Mouse (Mus musculus) gastrocnemius, adult 8-10 months (tissue): ENCODE measurements around the gene Tmem262. TPM values are rescaled to one million over a fixed set of nuclear protein-coding genes. Genes with fewer than 3 reads are reported as not detected.
A peak's percentile ranks its signal among the peaks of the same experiment; 100 is the strongest.
"Not testable (repeated sequence)": the region's sequence is repeated elsewhere in the genome, so short reads cannot be mapped to it uniquely, and the experiment has no call there.

Source experiments
- DNase-seq, 2 experiments: peaks; one replicate each; pipeline ENCODE4 v3.0.0; 2022; ENCODE audit warnings: low spot score in 2 of 2
- total RNA-seq, 4 experiments: library from RNA; stranded (reverse); gene quantifications; 2 replicates each; pipeline ENCODE4 v1.2.4; 2022

The Tmem262 gene
- not detected for total RNA-seq

GRCm38 (mm10) chr19:6079983-6080480 lies at the start of gene Tmem262:
Gene Tmem262, plus strand, starts transcription at chr19:6080033.
- DNase-seq = no peak

DNA sequence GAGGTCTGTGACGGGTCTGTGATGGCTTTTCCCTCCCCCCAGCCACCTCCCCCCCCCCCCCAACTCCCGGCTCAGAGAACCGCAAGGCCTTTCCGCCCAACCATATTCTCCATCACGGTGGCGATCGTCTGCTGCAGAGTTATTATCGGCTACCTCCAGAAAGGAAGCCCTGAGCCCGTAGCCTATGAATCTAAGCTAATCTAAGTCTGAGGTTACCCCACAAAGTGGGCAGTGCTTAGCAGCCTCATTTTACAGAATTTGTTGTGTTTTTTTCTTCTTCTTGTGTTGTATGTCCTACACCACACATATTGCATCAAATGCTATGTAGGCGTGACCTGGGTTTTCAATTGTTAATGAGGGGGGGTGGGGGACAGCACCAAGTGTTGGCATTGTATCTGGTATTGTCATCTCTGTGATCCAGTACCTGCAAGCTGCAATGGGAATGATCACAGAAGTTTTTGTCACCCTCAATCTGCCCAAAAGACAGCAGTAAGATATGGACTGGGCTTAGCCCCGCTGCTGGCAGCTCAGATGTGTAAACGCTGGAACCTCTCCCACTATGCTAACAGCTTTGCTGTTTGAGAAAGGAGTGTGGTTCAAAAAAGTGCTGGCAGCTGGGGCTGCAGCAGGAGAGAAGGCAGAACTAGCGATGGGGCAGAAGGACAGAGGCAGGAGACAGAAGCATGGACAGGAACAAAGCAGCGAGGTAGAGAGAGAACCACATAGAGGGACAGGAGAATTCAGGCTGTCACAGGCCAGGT lies 49.1 kb upstream of the Tmem262 start:
- DNase-seq = no peak

GRCm38 (mm10) chr19:6035966-6036585 lies 43.8 kb upstream of the Tmem262 start:
- DNase-seq = no peak

GRCm38 (mm10) chr19:6037695-6038094 lies 42.1 kb upstream of the Tmem262 start:
- DNase-seq = no peak

DNA sequence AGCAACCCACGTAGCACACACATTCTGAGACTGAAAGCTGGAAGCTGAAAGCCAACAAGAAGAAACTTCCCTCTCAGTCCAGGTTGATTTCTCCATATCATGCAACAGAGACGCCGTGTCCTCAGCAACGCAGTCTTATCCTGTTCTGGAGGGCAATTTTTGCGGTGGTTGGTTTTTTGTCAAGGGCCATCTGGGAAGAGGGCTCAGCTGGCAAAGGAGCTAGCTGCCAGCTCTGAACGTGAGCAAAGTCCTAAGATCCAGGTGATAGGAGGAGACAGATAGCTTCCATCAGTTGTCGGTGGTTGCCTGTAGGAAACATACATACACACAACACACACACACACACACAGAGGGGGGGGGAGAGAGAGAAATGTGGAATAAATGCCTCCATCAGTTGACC lies 41.5 kb upstream of the Tmem262 start:
- DNase-seq = no peak

- DNase-seq = no peak
Measured at GRCm38 (mm10) chr19:6040002-6040401, 39.8 kb upstream of the Tmem262 start.

- no peak for DNase-seq
Measured at GRCm38 (mm10) chr19:6042293-6042692, 37.5 kb upstream of the Tmem262 start.

DNA sequence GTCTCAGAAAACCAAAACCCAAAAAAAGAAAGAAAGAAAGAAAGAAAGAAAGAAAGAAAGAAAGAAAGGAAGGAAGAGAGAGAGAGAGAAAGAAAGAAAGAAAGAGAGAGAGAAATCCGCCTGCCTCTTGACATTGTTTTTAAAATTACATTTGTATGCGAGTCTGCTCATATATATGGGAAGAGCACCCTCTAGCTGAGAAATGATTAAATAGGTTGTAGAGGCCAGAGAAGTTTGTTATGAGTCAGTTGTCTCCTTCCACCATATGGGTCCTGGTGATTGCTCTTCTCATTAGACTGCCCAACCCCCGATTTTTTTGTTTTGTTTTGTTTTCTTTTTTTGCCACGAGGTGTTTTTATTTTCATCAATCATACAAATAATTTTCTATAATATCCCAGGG lies 35.7 kb upstream of the Tmem262 start:
- not testable (repeated sequence) for DNase-seq

DNA sequence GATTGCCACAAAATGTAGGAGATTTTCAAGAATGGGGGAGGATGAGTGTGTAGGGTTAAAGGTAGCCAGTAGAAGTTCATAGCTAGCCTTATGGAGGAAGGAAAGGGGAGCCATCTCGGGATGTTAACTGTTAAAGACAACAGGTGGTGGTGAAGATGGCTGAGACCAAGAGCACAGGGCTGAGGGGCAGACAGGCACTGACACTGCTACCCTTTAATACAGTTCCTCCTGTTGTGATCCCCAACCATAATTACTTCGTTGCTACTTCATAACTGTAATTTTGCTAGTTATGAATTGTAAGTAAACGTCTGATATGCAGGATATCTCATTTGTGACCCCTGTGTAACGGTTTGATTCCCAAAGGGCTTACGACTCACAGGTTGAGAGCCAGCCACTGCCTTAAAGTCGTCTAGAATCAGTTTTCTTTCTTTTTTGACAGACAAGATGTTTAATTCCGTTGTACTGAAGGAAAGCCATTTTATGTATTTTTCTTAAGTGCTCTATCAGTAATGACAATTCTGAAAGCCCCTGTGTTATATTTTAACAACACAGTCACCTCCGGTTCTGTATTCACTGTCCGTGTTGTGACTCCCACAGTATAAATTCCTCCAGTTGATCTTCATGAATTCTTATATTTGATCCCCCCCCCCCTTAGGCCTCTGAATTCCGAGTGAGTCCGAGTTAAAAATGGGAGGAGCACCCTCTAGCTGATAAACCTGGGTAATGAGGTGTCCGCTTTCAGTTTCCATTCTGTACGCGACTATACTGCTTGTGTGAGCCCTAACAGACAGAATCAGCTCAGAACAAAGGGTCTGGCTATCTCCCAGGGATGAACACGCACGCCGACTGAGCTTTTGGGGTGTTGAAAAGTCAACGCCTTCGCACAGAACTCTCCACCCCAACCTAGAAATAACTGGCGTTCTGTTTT lies 34.2 kb upstream of the Tmem262 start:
- DNase-seq = no peak

DNA sequence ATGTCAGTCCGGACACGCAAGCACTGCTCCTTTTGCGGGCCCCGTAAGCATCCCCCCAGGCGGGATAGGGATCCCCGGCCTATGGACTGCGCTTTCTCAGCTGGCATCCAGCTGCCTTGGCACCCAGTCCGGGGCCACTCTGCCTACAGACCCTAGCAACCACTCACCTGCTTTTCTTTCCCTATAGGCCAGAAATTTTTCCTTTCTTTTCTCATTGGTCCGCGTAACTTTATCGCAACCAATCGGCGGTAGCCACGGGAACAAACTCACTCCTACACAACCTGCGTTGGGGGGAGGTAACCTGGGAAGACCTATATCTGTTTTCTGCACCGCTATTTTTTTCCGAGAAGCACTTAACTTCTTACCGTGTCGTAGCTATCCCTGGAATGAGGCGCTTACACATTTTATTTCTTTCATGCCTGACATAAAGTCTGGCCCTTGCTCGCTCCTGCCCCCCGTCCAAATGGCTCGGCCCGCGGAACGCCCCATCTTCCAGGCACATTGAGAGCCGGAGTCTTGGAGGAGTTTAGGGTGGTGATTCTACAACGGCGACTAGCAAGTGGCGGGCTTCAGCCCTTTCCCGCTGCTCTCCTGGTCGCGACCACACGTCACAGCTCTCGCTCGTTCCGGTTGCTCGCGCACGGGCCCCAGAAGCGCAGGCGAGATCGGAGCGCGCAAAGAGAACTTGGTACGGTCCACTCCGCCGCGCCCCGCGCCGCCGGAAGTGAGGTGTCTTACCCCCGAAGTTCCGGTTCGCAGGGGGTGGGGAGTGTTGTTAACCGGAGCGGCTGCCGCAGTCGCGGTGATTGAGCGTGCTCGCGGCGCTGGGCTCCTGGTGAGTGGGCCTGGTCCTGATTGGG lies 33.3 kb upstream of the Tmem262 start, which contains the start of gene Syvn1:
Syvn1 (plus strand) TSS at position 283 of the 860 bp plus-strand sequence.
- DNase-seq = peak; percentile 82

- no peak for DNase-seq
Measured at GRCm38 (mm10) chr19:6047154-6047898, 32.5 kb upstream of the Tmem262 start.

GRCm38 (mm10) chr19:6047899-6048166 lies 32.0 kb upstream of the Tmem262 start:
- DNase-seq = no peak

DNA sequence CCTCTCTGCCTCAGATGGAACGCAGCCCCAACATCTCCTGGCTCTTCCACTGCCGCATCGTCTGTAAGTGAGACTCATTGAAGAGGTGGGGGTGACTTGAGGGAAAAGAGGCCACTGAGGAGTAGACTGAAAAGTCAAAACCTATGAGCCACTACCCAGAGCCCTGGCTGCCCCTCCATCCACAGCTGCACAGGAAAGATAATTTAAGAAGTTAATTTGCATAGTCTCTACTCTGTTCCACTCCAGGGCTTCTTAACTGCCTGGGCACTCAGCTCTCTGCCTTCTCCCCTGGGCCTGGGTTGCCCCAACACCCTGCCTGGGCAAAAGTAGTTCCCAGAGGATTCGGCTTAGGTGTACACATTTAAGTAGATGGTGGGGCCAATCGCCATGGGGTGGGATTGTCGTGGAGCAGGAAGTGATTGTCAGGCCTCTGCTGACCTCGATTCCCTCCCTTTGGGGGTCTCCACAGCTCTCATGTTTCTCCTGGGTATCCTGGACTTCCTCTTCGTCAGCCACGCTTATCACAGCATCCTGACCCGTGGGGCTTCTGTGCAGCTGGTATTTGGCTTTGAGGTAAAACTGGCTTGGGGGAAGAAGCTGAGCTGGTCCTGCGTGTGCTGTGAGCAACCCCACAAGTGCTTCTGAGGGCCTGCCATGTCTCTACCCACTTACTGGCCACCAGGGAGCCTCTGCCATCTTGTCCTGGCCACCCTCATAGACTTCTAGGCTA lies 31.0 kb upstream of the Tmem262 start:
- DNase-seq = no peak

DNA sequence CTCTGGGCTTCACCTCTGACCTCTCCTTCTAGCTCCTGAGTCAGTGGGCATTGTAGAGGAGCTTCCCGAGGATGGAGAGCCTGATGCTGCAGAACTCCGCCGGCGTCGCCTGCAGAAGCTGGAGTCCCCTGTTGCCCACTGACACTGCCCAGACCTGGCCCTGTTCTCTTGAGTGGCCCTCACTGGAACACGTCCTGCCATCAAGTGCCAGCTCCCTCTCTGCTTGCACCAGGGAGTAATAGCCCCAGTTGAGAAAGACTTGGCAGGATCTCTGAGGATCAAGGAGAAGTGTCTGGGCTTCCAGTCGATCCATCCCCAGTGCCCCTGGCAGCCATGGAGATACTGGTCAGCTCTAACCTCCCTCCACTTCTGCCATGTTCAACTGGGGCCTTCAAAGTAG lies 27.3 kb upstream of the Tmem262 start:
- no peak for DNase-seq

GRCm38 (mm10) chr19:6054296-6054695 lies 25.5 kb upstream of the Tmem262 start:
- no peak for DNase-seq

- DNase-seq = no peak
Measured at GRCm38 (mm10) chr19:6056696-6057095, 23.1 kb upstream of the Tmem262 start.

DNA sequence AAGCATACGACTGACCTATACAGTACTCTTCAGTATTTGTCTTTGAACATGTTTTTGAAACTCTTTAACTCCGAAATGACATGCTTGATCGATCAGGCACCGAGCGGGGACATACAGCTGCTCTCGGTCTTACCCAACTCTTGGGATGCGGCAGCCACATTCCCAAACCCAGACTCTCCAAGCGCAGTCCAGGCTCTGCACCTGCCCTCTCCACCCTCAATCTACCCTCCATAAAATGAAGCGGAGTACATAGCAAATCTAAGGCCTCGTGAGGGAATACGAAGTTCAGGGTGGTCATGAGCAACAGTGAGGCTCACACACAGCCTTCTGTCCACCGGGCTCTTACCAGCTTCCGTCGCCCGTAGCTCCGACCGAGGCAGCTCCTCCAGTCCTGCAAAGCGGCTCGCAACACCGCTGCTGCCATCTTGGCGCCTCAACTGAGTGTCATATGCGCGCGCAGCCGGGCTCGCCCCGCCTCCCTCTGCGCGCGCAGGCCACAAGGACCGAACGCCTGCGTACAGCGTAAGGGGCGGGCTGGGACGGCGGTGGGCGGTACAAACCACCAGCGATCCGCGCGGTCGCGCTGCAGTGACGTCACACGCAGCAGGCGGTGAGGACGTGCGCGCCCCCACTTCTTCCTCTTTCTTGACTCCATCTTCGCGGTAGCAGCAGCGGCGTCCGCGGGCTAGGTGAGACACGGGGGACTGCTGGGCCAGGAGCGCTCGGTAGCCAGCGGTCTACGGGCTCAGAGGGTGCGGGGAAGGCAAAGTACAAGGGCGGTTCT lies 22.3 kb upstream of the Tmem262 start, which contains the start of the genes Mrpl49 and Fau:
Mrpl49 (minus strand) TSS at position 473 of the 784 bp plus-strand sequence.
Fau (plus strand) TSS at position 532 of the 784 bp plus-strand sequence.
- peak; percentile 96 to 97 for DNase-seq

GRCm38 (mm10) chr19:6058513-6058912 lies 21.3 kb upstream of the Tmem262 start:
- no peak for DNase-seq

- no peak for DNase-seq
Measured at GRCm38 (mm10) chr19:6058966-6059365, 20.9 kb upstream of the Tmem262 start.
